Mouse (Mus musculus) spleen, adult 2 months (tissue): Measurements from ENCODE around the gene Bysl. TPM values are rescaled to one million over a fixed set of nuclear protein-coding genes. Genes with fewer than 3 reads are reported as not detected.

Source experiments
- DNase-seq, 2 experiments: peaks; one replicate each; pipeline versions ENCODE4 v3.0.0 to v3.0.0-alpha.2; 2012 to 2021; ENCODE audit warnings: low spot score in 2 of 2, low read depth in 1 of 2
- H3K27ac ChIP-seq: fragments of 200-500 bp; 2 replicates; pipeline ENCODE4 v1.5.1; 2012; ENCODE audit warnings: low read length, inconsistent platforms; ENCODE audit not compliant: insufficient read depth
- H3K27me3 ChIP-seq: fragments of 200-500 bp; 2 replicates; pipeline ENCODE4 v1.6.1; 2012; ENCODE audit warnings: mild to moderate bottlenecking, moderate library complexity, low read length, inconsistent platforms; ENCODE audit not compliant: control insufficient read depth, insufficient read depth
- H3K36me3 ChIP-seq: fragments of 200-500 bp; 2 replicates; pipeline ENCODE4 v1.6.1; 2012; ENCODE audit warnings: mild to moderate bottlenecking, low read length, inconsistent platforms; ENCODE audit not compliant: control insufficient read depth, insufficient read depth
- H3K4me1 ChIP-seq: fragments of 200-500 bp; 2 replicates; pipeline ENCODE4 v1.6.1; 2011; ENCODE audit warnings: inconsistent platforms; ENCODE audit not compliant: control insufficient read depth, insufficient read depth, insufficient read length
- H3K4me3 ChIP-seq: fragments of 200-500 bp; 2 replicates; pipeline ENCODE4 v1.5.1; 2011; ENCODE audit warnings: mild to moderate bottlenecking, inconsistent platforms; ENCODE audit not compliant: insufficient read depth, insufficient read length; ENCODE audit errors: extremely low read depth
- CTCF ChIP-seq: fragments of 200-500 bp; IDR thresholded peaks from 2 replicates; pipeline ENCODE4 v1.5.1; 2011; ENCODE audit warnings: mild to moderate bottlenecking, inconsistent platforms; ENCODE audit not compliant: insufficient read depth, insufficient read length, insufficient replicate concordance; ENCODE audit errors: extremely low read depth
- POLR2A ChIP-seq: fragments of 200-500 bp; IDR thresholded peaks from 2 replicates; pipeline ENCODE4 v1.6.1; 2011; ENCODE audit warnings: low read depth, low read length, inconsistent platforms
- WGBS: fragments of 180-500 bp; shearing (Covaris S2); methylation state at CpG from one replicate; pipeline ENCODE4 v1.1.7; 2018; 5-methylcytosine and 5-hydroxymethylcytosine counted together
- polyA plus RNA-seq: library from polyadenylated mRNA; depleted of rRNA; stranded (reverse); fragments of >200 nt; gene quantifications from 2 replicates; pipeline ENCODE4 v1.2.3, GENCODE M21; 2012

Bysl gene
- polyA plus RNA-seq, 1 experiment = 5.8 TPM

- Histone ChIP-seq H3K27ac (no peak overlapping the region), H3K4me1 (no peaks in the 10 kb centered on the region; the same call in 1 of the 2 replicates), H3K36me3 (peaks cover 7% of the 10 kb centered on the region), H3K4me3 (no peak overlapping the region), H3K27me3 (no peaks in the 10 kb centered on the region)
- no peak for DNase-seq
- WGBS = 75% methylated on average over 2 of the region's 2 CpGs
- no peak for TF ChIP-seq CTCF
- TF ChIP-seq POLR2A = no peak
These were observed 45.2 kb downstream of the Bysl start for GRCm38 (mm10) chr17:47566133-47566532.

GRCm38 (mm10) chr17:47564612-47565011 lies 46.7 kb downstream of the Bysl start:
- WGBS = 65% methylated on average over 5 of the region's 5 CpGs
- no peaks in the 10 kb centered on the region; the same call in 1 of the 2 replicates for H3K4me1 ChIP-seq
- no peaks in the 10 kb centered on the region for H3K27me3 ChIP-seq
- TF ChIP-seq CTCF (no peak), POLR2A (no peak)
- no peak overlapping the region for H3K27ac ChIP-seq
- peaks cover 7% of the 10 kb centered on the region for H3K36me3 ChIP-seq
- DNase-seq = no peak
- no peak overlapping the region for H3K4me3 ChIP-seq

GRCm38 (mm10) chr17:47562875-47563274 lies 48.4 kb downstream of the Bysl start:
- 84% methylated on average over 6 of the region's 6 CpGs for WGBS
- H3K4me3 ChIP-seq = no peak overlapping the region
- no peak for DNase-seq
- H3K4me1 ChIP-seq = no peaks in the 10 kb centered on the region; the same call in 1 of the 2 replicates
- H3K27ac ChIP-seq = no peak overlapping the region
- peaks cover 7% of the 10 kb centered on the region for H3K36me3 ChIP-seq
- TF ChIP-seq POLR2A (no peak), CTCF (no peak)
- H3K27me3 ChIP-seq = no peaks in the 10 kb centered on the region

- WGBS = 84% methylated on average over 6 of the region's 6 CpGs
- Histone ChIP-seq H3K4me3 (no peak overlapping the region), H3K27me3 (no peaks in the 10 kb centered on the region), H3K27ac (no peak overlapping the region), H3K4me1 (peaks cover 7% of the 10 kb centered on the region; the same call in 1 of the 2 replicates), H3K36me3 (peaks cover 5% of the 10 kb centered on the region)
- DNase-seq = no peak
- TF ChIP-seq CTCF = no peak
- no peak for TF ChIP-seq POLR2A
These were observed 51.6 kb downstream of the Bysl start for GRCm38 (mm10) chr17:47559726-47560125.

GRCm38 (mm10) chr17:47557179-47557578 lies 54.1 kb downstream of the Bysl start:
- Histone ChIP-seq H3K4me3 (no peak overlapping the region), H3K27ac (no peak overlapping the region), H3K36me3 (peaks cover 3% of the 10 kb centered on the region), H3K4me1 (peaks cover 9% of the 10 kb centered on the region; the same call in 1 of the 2 replicates), H3K27me3 (no peaks in the 10 kb centered on the region)
- TF ChIP-seq CTCF (no peak), POLR2A (no peak)
- DNase-seq = no peak
- 29% methylated on average over 3 of the region's 3 CpGs for WGBS

DNA sequence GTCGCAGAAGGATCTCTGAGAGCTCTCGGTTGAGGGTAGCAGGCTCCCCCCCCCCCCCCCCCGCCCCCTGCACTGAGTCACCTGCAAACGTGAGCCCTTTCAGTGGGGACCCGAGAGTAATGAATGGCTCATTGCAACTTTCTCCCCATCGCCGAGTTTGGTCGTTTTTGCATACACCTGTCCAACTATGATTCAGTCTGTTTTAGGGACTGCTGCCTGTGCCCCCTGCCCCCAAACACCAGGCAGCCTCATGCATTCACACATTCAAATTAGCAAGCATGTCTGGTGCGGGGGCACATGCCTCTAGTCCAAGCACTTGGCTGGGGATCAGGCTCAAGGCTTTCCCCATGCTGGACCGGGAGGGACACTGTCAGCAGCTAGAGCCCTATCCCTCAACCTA lies 56.7 kb downstream of the Bysl start:
- Histone ChIP-seq H3K27ac (no peak overlapping the region), H3K36me3 (peaks cover 2% of the 10 kb centered on the region), H3K4me1 (peaks cover 9% of the 10 kb centered on the region; the same call in 1 of the 2 replicates), H3K27me3 (no peaks in the 10 kb centered on the region), H3K4me3 (no peak overlapping the region)
- DNase-seq = no peak
- 31% methylated on average over 10 of the region's 10 CpGs for WGBS
- TF ChIP-seq CTCF (no peak), POLR2A (no peak)

DNA sequence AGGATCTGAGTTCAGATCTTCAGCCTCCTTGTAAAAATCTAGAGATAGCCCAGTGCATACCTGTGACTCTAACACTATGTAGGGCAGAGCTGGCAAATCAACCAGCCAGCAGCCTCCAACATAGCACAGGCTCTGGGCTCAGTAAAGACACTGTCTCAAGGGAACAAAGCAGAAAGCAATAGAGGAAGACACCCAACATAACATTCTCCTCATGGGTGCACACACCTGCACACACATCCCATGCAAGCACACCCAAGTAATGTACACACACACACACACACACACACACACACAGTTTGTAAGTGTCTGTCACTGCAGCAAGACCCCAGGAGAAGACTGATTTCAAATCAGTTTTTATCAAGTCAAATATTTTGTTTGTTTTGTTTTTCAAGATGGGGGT lies 58.3 kb downstream of the Bysl start:
- peak in 1 of 2 experiments; percentile 30 for DNase-seq
- TF ChIP-seq POLR2A (no peak), CTCF (no peak)
- Histone ChIP-seq H3K27ac (no peak overlapping the region), H3K27me3 (no peaks in the 10 kb centered on the region), H3K4me1 (peaks cover 9% of the 10 kb centered on the region; the same call in 1 of the 2 replicates), H3K36me3 (peaks cover 2% of the 10 kb centered on the region; the same call in 1 of the 2 replicates), H3K4me3 (no peak overlapping the region)
